Mouse (Mus musculus): ENCODE results near the gene Cdc42se2.

DNA sequence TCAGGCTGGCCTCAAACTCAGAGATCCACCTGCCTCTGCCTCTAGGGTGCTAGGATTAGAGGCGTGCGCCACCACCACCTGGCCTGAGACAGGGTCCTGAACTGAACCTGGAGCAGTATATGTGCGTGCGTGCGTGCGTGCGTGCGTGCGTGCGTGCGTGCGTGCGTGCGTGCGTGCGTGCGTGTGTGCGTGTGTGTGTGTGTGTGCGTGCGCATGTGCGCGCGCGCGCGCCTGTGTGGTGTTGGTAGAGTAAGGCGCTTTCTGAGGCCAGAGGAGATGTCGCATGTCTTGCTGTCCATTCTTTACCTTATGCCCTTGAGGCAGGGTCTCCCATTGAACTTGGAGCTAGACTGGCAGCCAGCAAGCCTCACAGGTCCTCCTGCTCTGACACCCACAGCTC, 19.4 kb upstream of the Cdc42se2 start:
- no peak for TF ChIP-seq CTCF (IDR thresholded peaks at IDR 0.05; ENCODE audit: borderline replicate concordance, control insufficient read depth, extremely low read depth, insufficient read depth, low read length, poor library complexity)
- no peak for TF ChIP-seq POLR2A (IDR thresholded peaks at IDR 0.05; ENCODE audit: control insufficient read depth, extremely low read depth, insufficient read depth, low read length, poor library complexity)

Measured in thymus, adult 2 months (tissue).